Mouse (Mus musculus) thymus, adult 2 months (tissue): Measurements from ENCODE around the gene Tmem132c.

Experiments
- CTCF ChIP-seq: fragments of 200-500 bp; IDR thresholded peaks from 2 replicates; pipeline ENCODE4 v1.5.1; 2012; ENCODE audit warnings: mild to moderate bottlenecking, control low read depth, low read length, moderate library complexity, borderline replicate concordance; ENCODE audit not compliant: control insufficient read depth, poor library complexity, insufficient read depth; ENCODE audit errors: extremely low read depth
- POLR2A ChIP-seq: fragments of 200-500 bp; IDR thresholded peaks from 2 replicates; pipeline ENCODE4 v1.6.1; 2012; ENCODE audit warnings: mild to moderate bottlenecking, low read length, control low read depth, moderate library complexity; ENCODE audit not compliant: control insufficient read depth, poor library complexity, insufficient read depth; ENCODE audit errors: extremely low read depth

- TF ChIP-seq CTCF (no peak), POLR2A (no peak)
These were observed 94.7 kb downstream of the Tmem132c start for GRCm38 (mm10) chr5:127336048-127336907.
